14 mouse cellular contexts compared by ENCODE assay signal in genomic region chr2:119561794-119562193, GRCm38 (mm10).
"Had no signal": no experiment of that assay in that cellular context is flagged by ENCODE, and none has a peak within 500 bp of the region (broad histone marks: within the 10 kb centered on the region; RNA-seq: fewer than 3 reads in every experiment).

No protein-coding gene starts in this region.

- H3K27ac ChIP-seq: limb, embryonic 15.5 days; liver, embryonic 12.5 days; lung, embryonic 15.5 days; midbrain, embryonic 10.5 days; neural tube, embryonic 12.5 days had no signal

- H3K27me3 ChIP-seq: limb, embryonic 15.5 days; liver, embryonic 12.5 days; lung, embryonic 15.5 days; neural tube, embryonic 12.5 days had no signal

- H3K9me3 ChIP-seq: limb, embryonic 15.5 days; liver, embryonic 12.5 days; lung, embryonic 15.5 days; midbrain, embryonic 10.5 days; neural tube, embryonic 12.5 days had no signal

- H3K9ac ChIP-seq: limb, embryonic 15.5 days; liver, embryonic 12.5 days; lung, embryonic 15.5 days; neural tube, embryonic 12.5 days had no signal

- H3K4me1 ChIP-seq: limb, embryonic 15.5 days; neural tube, embryonic 12.5 days had no signal

- H3K4me3 ChIP-seq: limb, embryonic 15.5 days; liver, embryonic 12.5 days; lung, embryonic 15.5 days; midbrain, embryonic 10.5 days; myocyte; neural tube, embryonic 12.5 days had no signal

- H3K4me2 ChIP-seq: limb, embryonic 15.5 days; liver, embryonic 12.5 days; lung, embryonic 15.5 days; neural tube, embryonic 12.5 days had no signal

- ATAC-seq: liver, embryonic 12.5 days had no signal

- DNase-seq: kidney, adult 8-10 months; kidney, postnatal 25 days; layer of hippocampus, adult 9-11 months; layer of hippocampus, postnatal 36 days; lung, postnatal 36 days; midbrain, embryonic 14.5 days; retina, postnatal 1 day; right cerebral cortex, postnatal 4 days had no signal
